Comparison of ENCODE assay signal across 8 mouse cellular contexts in genomic region chr15:82259510-82259909, GRCm38 (mm10). TPM values are rescaled to one million over a fixed set of nuclear protein-coding genes. Genes with fewer than 3 reads are reported as not detected.
DNase-seq lines count a peak whose midpoint lies in the region; ATAC-seq lines count a peak whose summit lies in the region.

No protein-coding gene starts in this region.

- no peaks in the 10 kb centered on the region for H3K36me3 ChIP-seq in liver, embryonic 12.5 days
- H3K36me3 ChIP-seq in liver, embryonic 11.5 days (ENCODE audit: control insufficient read depth, insufficient read depth, low read length) = no peaks in the 10 kb centered on the region

- DNase-seq in liver = peak; percentile 77
- DNase-seq in R1 (ENCODE audit: low read depth, low spot score) = peak; percentile 87
- peak; percentile 72 for DNase-seq in cerebellum, adult 8-10 months
- DNase-seq in heart, postnatal 10 days = peak; percentile 46 to 74
- peak; percentile 68 for DNase-seq in liver, embryonic 11.5 days (ENCODE audit: low spot score)
- peak; percentile 75 to 79 for DNase-seq in right cerebral cortex, adult 2 months (ENCODE audit: low spot score in 2 of 2)
- DNase-seq in MN1 (ENCODE audit: low spot score) = no peak

- H3K9ac ChIP-seq in liver, embryonic 12.5 days = no peak overlapping the region
- no peak overlapping the region for H3K9ac ChIP-seq in liver, embryonic 11.5 days (ENCODE audit: low read depth, low read length)

- 9% methylated on average over 16 of the region's 16 CpGs for WGBS in liver, embryonic 12.5 days (ENCODE audit: insufficient replicate concordance)
- 10% methylated on average over 16 of the region's 16 CpGs for WGBS in liver, embryonic 11.5 days

- H3K4me2 ChIP-seq in liver, embryonic 12.5 days = no peak overlapping the region
- no peak overlapping the region for H3K4me2 ChIP-seq in liver, embryonic 11.5 days

- ATAC-seq in liver, embryonic 12.5 days = no peak
- ATAC-seq in liver, embryonic 11.5 days (replicated peaks; ENCODE audit: low FRiP score) = no peak

- H3K4me1 ChIP-seq in liver, embryonic 12.5 days = no peaks in the 10 kb centered on the region
- no peaks in the 10 kb centered on the region for H3K4me1 ChIP-seq in liver, embryonic 11.5 days (replicated peaks; ENCODE audit: control insufficient read depth, insufficient read depth, low read length)

- no peak overlapping the region for H3K4me3 ChIP-seq in liver, embryonic 12.5 days
- H3K4me3 ChIP-seq in liver, embryonic 11.5 days (ENCODE audit: low read depth, low read length) = no peak overlapping the region

- intact Hi-C loops in heart, postnatal 10 days (cut with DNase I) = no loop called here

- H3K27me3 ChIP-seq in liver, embryonic 12.5 days (replicated peaks) = peaks cover 71% of the 10 kb centered on the region
- H3K27me3 ChIP-seq in liver, embryonic 11.5 days (replicated peaks; ENCODE audit: control insufficient read depth, insufficient read depth, low read length) = peaks cover 18% of the 10 kb centered on the region

- H3K9me3 ChIP-seq in liver, embryonic 12.5 days (replicated peaks) = no peaks in the 10 kb centered on the region
- no peaks in the 10 kb centered on the region for H3K9me3 ChIP-seq in liver, embryonic 11.5 days (ENCODE audit: control insufficient read depth, low read length)

- H3K27ac ChIP-seq in liver, embryonic 12.5 days = no peak overlapping the region
- no peak overlapping the region for H3K27ac ChIP-seq in liver, embryonic 11.5 days (ENCODE audit: low read depth, low read length)

RNA-seq across cellular contexts. Expression of gene 1500009C09Rik, which starts 7.3 kb away (rescaled TPM):
- polyA plus RNA-seq in liver, embryonic 12.5 days (2016; fragmentation: Nextera tagmentation; extraction: Ambion mirVana) = not detected in 2 replicates
- total RNA-seq in heart, postnatal 10 days (2021) = not detected
- not detected in 2 replicates for polyA plus RNA-seq in liver, embryonic 11.5 days (2014; fragmentation: Nextera tagmentation; extraction: Ambion mirVana)

RNA-seq across cellular contexts. Expression of gene Cenpm, which starts 15.0 kb away (rescaled TPM):
- polyA plus RNA-seq in liver, embryonic 12.5 days (2016; fragmentation: Nextera tagmentation; extraction: Ambion mirVana) = 48.3 and 51.2 TPM in 2 replicates
- 1 to 10 TPM; 6.6 to 7.8 TPM for total RNA-seq in heart, postnatal 10 days (2021)
- 56.5 and 58.8 TPM in 2 replicates for polyA plus RNA-seq in liver, embryonic 11.5 days (2014; fragmentation: Nextera tagmentation; extraction: Ambion mirVana)

RNA-seq across cellular contexts. Expression of gene Sept3, which starts 15.2 kb away (rescaled TPM):
- 0.81 and 1.4 TPM in 2 replicates for polyA plus RNA-seq in liver, embryonic 12.5 days (2016; fragmentation: Nextera tagmentation; extraction: Ambion mirVana)
- 1 to 10 TPM in 1 of 2 experiments, under 1 TPM in 1; 0.57 to 1.4 TPM for total RNA-seq in heart, postnatal 10 days (2021)
- 7.1 and 7.4 TPM in 2 replicates for polyA plus RNA-seq in liver, embryonic 11.5 days (2014; fragmentation: Nextera tagmentation; extraction: Ambion mirVana)

RNA-seq across cellular contexts. Expression of gene Tnfrsf13c, which starts 35.3 kb away (rescaled TPM):
- polyA plus RNA-seq in liver, embryonic 12.5 days (2016; fragmentation: Nextera tagmentation; extraction: Ambion mirVana) = 0.30 TPM in 2 replicates
- under 1 TPM; 0.27 to 0.69 TPM for total RNA-seq in heart, postnatal 10 days (2021)
- polyA plus RNA-seq in liver, embryonic 11.5 days (2014; fragmentation: Nextera tagmentation; extraction: Ambion mirVana) = 0.16 and 0.56 TPM in 2 replicates

RNA-seq across cellular contexts. Expression of gene Wbp2nl, which starts 39.2 kb away (rescaled TPM):
- polyA plus RNA-seq in liver, embryonic 12.5 days (2016; fragmentation: Nextera tagmentation; extraction: Ambion mirVana) = 0.22 and 0.31 TPM in 2 replicates
- not detected for total RNA-seq in heart, postnatal 10 days (2021)
- polyA plus RNA-seq in liver, embryonic 11.5 days (2014; fragmentation: Nextera tagmentation; extraction: Ambion mirVana) = 0.25 and 0.58 TPM in 2 replicates
